Mouse (Mus musculus) cerebellum, postnatal 25 days (tissue): ENCODE measurements around the gene Prr12.
"Not testable (repeated sequence)": the region's sequence is repeated elsewhere in the genome, so short reads cannot be mapped to it uniquely, and the experiment has no call there.

ENCODE experiments used
- DNase-seq, 2 experiments: peaks; one replicate each; pipeline ENCODE4 v3.0.0; 2021; ENCODE audit warnings: mixed read lengths in 2 of 2

The Prr12 gene

GRCm38 (mm10) chr7:45050945-45051600 is 1.6 kb downstream of the Prr12 start:
- DNase-seq = peak; percentile 67 to 84

- DNase-seq = peak in 1 of 2 experiments; percentile 43
These were observed 3.6 kb downstream of the Prr12 start for GRCm38 (mm10) chr7:45048923-45049657.

DNA sequence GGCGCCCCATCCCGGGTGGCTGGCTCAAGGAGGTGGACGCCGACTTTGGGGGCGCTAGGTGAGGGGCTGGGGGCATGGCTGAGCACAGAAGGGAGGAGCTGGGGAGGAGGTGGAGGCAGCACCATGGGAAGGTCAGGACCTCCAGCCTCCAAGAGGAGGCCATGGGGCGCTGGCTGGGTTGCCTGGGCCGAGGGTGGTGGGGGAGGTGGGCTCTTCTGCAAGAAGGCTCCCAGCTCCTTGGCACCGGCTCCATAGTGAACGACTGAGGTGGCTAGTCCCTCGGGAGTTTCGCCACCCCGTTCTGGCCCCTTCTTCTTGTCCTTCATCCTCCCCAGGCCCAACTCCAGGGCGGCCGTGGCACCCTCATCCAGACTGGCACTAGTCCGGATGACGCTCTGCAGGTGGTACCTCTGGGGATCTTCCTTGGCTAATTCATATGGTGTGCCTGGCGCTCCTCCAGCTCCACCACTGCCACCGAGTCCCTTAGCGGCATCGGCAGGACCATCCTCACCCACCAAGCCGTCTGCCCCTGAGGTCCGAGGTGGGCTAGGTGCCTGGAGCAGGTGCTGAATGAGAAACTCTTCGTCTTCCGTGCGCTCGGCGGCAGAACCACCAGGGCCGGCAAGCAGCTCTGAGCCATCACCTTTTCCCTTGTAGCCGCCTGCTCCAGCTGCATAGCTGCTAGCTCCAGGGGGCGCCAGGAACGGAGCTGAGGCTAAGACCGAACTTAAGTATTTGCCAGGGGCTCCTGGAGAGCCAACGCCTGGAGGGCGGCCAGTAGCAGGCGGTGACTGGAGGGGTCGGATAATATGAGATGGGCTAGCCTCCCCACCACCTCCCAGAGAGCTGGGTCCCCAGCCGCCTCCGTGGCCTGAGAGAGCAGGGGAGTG is 4.4 kb downstream of the Prr12 start:
- DNase-seq = peak in 1 of 2 experiments; percentile 56

DNA sequence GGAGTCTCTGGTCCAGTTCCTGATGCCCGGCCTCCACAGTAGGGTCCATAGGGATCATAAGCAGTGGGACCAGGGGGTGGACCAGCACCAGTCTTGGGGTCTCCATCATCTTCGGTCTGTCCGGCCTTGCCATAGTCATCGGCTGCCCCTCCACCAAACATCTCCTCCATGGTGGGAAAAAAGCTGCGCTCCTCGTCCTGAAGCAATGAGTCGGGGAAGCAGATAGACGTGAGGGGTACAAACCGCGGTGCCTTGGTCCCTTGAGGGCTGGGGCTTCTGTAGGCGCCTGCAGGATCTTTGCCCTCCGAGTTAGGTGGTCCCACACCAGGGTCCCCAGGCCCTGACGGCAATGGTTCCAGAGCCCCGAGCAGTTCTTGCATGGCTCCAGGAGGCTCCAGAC is 5.2 kb downstream of the Prr12 start:
- no peak for DNase-seq

- DNase-seq = no peak
These were observed 5.8 kb downstream of the Prr12 start for GRCm38 (mm10) chr7:45046853-45047350.

DNA sequence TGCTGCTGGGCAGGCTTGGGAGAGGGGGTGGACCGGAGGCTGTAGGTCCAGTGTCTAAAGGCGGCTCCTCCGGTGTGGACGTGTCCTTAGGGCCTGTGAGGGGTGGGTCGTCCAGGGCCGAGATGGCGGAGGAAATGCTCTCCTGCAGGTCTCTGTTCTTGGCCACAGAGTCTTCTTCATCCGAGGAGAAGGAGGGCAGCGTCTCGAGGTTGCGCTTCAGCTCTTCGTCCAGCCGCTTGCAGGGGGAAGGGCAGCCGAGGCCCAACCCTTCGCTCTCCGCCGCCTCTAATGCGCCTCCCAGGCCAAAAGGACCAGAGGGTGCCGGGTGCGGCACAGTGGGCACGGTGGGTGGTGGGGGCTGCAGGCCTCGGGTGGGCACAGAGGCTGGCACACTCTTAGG is 6.9 kb downstream of the Prr12 start:
- DNase-seq = peak in 1 of 2 experiments; percentile 42

DNA sequence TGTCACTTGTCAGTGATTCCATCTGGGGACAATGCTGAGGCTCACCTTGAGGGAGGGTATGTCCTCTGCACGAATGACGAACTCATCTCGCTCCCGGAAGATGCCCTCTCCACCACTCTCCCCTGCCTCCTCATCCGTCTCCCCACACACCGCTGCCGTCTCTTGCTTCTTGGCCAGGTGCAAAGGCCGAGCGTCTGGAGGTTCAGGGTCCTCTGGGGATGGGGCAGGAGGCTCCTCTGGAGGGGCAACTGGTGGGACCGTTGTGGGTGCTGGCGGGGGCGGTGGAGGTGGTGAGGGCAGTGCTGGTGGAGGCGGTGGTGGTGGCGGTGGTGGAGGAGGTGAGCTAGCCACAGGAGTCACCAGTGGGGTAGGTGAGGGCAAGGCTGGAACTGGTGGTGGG is 9.4 kb downstream of the Prr12 start:
- no peak for DNase-seq

DNA sequence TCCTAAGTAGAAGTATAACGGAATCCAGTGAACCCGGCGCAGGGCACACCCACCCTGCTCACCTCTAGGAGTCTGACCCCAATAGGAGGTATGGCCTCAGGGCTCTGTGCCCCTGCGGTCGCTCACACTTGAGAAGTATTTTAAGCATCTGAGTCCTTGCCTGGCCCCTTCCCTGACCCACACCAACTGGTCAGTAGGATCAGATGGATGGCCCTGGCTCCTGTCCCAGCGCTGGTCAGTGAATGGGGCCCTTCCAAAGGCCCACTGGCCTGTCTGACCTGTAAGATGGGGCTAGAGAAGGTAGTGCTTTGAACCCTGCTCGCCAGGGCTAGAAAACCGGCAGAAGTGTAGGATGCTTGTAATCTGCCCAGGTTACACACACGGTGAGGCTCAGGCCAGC is 11.8 kb downstream of the Prr12 start:
- no peak for DNase-seq

DNA sequence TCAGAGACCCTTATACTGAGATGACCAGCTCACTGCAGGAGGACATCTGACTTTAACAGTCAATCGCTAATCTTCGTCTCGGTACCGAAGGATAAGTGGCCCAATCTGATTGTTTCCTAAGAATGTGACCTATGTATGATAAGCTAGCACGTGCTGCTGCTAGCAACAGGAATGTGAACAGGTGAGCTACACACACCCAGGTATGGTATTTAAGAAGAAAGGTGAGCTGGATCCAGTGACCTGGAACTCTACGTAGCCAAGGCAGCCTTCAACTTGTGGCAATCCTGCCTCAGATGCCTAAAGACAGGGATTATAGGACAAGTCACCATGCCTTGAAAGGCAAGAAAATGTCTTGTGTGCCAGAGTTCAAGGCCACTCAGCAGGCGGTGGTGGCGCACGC is 14.3 kb downstream of the Prr12 start:
- no peak for DNase-seq

DNA sequence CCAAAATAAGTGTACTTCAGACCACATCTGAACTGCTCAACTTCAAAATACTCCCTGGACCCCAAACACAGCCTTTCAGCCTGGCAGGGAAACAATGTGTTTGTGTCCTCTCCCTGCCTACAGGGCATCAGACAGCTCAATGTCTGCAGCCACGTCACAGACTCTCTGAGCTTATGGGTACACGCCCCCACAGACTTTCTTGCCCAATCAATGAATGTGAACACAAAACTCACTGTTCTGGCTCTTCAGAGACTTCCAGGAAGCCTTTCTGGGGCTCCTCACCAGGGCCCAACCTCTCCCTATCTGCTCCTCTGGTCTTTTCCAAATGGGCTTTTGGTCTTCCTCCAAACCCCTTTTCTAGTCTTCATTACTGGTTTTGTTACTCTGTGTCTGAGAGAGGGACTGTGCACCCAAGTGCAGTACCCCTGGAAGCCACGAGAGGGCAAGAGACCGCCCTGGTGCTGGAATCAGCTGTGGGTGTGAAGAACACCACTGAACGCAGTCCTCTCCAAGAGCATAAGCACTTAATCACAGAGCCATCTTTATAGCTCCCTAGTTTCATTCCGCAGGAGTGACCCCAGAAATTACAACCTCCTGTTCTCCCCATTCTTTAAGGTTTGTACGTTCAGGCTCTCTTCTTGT is 14.8 kb downstream of the Prr12 start:
- DNase-seq = peak; percentile 60 to 70

- DNase-seq = no peak
These were observed 16.0 kb downstream of the Prr12 start for GRCm38 (mm10) chr7:45036702-45037101.

- no peak for DNase-seq
These were observed 17.1 kb downstream of the Prr12 start for GRCm38 (mm10) chr7:45035631-45036030.

DNA sequence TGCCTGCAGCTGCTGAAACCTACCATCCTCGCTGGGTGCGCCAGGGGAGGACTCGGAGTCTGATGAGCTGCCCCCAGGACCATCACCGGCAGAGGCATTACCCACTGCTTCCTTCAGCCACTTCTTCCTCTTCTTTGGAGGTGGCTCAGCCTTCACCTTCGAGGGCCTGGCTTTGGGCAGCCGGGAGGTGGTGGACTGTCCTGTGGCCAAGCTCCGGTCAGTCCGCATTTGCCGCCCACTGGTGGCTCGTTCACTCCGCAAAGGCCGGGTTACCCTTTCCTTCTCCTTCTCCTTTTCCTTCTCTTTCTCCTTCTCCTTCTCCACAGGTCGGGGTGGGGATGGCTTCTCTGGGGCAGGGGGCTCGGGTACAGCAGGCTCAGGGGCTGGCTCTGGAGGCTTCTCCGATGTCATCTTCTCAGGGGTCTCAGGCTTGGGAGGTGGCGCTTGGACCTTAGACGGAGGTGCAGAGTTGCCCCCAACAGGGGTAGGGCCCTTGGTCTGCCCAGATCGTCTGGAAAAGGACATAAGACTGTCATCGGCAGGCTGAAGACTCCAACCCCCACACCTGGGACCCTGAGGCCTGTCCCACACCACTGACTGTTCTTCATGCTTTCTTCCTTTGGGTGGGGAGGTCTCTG is 18.8 kb downstream of the Prr12 start:
- no peak for DNase-seq

- no peak for DNase-seq
These were observed 21.8 kb downstream of the Prr12 start for GRCm38 (mm10) chr7:45030857-45031256.

- DNase-seq = no peak
These were observed 22.7 kb downstream of the Prr12 start for GRCm38 (mm10) chr7:45029995-45030394.

- no peak for DNase-seq
These were observed 24.3 kb downstream of the Prr12 start for GRCm38 (mm10) chr7:45028351-45028750.

DNA sequence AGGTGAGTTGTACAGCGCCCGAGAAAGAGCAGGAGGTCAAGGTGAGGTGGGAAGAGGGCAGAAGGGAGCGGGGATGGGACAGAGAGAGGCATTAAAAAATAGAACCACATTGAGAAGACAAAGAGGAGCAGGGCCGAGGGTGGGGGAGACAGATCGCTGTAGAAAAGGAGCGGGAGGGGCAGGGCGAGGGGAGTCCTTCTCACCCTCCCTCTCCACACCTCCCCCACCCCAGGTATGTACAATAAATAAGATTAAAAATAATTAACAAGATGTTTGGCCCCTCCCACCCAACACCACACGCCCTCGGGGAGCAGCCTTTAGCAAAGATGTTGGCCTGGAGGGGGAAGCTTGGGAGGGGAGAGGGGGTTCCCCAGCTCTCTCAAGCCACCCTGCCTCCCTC is 24.9 kb downstream of the Prr12 start:
- DNase-seq = no peak

- no peak for DNase-seq
These were observed 26.4 kb downstream of the Prr12 start for GRCm38 (mm10) chr7:45026256-45026655.

GRCm38 (mm10) chr7:45025601-45026220 is 27.0 kb downstream of the Prr12 start:
- DNase-seq = no peak

DNA sequence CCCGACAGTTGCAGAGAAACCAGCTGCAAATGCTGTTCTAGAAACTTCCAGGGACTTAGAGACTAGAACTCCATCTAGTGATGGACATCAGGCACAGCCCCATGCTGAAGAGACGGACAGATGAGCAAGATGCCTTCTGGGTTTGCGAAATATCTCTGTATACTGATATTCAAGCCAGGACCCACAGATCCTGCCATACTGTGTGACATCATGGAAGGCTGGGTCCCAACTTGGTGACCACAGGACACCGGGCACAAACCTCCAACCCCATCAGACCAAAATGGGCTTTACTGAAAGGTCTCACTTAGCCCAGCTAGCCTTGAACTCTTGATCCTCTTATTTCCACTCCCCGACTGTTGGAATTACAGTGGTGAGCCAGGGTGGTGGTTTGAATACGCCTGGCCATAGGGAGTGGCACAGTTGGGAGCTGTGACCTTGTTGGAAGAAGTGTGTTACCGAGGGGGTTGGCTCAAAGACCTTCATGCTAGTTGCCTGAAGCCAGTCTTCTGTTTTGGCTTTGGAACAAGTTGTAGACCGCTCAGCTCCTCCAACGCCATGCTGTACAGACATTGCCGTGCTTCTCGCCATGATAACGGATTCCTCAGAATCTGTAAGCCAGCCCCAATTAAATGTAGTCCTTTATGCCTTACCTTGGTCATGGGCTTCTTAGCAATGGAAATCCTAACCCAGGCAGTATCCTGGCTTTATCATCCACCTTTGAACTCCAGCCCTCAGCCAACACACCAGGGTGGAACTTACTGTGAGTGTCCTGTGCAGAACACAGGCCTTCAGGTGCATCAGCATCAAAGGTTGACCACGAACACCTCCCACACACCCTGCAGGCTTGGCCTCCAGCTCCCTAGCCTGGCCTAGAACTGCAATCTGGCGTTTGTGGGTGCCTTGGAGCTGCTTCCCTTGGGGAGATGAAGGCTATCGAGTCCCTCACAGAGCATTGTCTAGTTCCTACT is 28.1 kb downstream of the Prr12 start:
- DNase-seq = no peak

- DNase-seq = not testable (repeated sequence)
These were observed 29.0 kb downstream of the Prr12 start for GRCm38 (mm10) chr7:45023711-45024110.
